Mouse (Mus musculus) mouse trophoblast stem cell (cell line): ENCODE results near the gene Igfbp3.

Experiments
- in situ Hi-C, 2 experiments: fragments of 300-500 bp; cut with MseI, MboI; formaldehyde crosslinking; loops; 2 replicates in 1 of 2; 3 replicates in 1 of 2; pipeline ENCODE4 v1.15.1; 2025

The Igfbp3 gene

DNA sequence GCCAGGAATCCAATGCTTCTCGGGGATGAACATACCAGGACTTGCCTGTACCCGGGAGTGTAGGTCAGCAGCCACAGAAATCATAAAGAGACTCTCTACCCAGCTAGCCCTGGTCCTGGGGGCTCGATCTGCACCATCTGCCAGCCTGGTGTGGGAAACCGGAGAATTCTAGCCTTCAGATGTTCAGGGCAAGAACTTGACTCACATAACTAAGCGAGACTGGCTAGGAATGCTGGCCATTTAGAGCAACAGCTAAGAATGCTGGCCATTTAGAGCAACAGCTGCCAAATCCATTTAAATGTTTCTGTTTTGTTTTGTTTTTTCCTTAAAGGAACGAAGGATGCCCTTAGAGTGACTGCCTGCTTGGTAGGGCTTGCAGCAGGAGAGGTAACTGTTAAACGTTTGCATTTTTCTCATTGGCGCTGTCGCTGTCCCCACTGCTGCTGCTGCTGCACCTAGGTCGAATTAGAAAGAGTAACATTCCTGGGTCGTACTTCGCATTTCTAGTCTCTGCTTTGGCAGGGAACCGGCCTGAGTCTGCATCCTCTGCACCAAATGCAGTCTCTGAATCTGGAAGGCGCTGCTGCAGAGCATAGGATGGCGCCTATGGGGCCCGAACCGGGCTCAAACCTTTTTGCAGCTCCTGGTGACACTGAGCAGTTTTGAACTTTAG lies 1.5 kb downstream of the Igfbp3 start:
- in situ Hi-C loops, result loop anchor here (10.0 to 25.0 kb wide), 4 partner anchors 353 to 1193 kb away; no protein-coding TSS in a partner anchor

GRCm38 (mm10) chr11:7211211-7211610 lies 2.5 kb downstream of the Igfbp3 start:
- in situ Hi-C loops, result loop anchor here (10.0 to 25.0 kb wide), 4 partner anchors 354 to 1194 kb away; no protein-coding TSS in a partner anchor

- in situ Hi-C loops, result loop anchor here (10.0 to 25.0 kb wide), 4 partner anchors 354 to 1194 kb away; no protein-coding TSS in a partner anchor
Observed at GRCm38 (mm10) chr11:7210343-7210742, 3.4 kb downstream of the Igfbp3 start.

GRCm38 (mm10) chr11:7203846-7204245 lies 9.9 kb downstream of the Igfbp3 start:
- in situ Hi-C loops, result loop anchor here (10.0 to 25.0 kb wide), 3 partner anchors 933 to 1201 kb away; no protein-coding TSS in a partner anchor

DNA sequence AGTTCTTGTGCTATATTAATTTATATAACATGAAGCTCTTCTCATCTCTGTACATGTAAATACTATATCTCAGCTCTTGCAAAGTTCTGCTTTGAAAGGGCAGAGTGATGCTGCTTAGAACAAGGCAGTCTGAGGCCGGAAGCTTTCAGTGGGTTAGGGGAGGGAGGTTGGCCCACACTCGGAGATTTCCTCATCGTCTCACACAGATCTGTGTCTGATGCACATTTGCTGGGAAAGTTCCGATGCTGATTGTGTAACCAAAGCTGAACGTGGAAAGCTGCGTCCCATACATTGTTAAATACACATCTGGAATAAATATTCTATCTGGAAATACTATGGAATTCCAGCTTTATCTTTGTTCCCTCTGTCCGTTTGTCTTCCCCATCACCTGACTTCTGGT lies 11.5 kb downstream of the Igfbp3 start:
- in situ Hi-C loops, result loop anchor here (10.0 to 25.0 kb wide), 3 partner anchors 935 to 1203 kb away; no protein-coding TSS in a partner anchor

- in situ Hi-C loops, result loop anchor here (10.0 to 25.0 kb wide), 3 partner anchors 937 to 1204 kb away; no protein-coding TSS in a partner anchor
Observed at GRCm38 (mm10) chr11:7200393-7200783, 13.3 kb downstream of the Igfbp3 start.

DNA sequence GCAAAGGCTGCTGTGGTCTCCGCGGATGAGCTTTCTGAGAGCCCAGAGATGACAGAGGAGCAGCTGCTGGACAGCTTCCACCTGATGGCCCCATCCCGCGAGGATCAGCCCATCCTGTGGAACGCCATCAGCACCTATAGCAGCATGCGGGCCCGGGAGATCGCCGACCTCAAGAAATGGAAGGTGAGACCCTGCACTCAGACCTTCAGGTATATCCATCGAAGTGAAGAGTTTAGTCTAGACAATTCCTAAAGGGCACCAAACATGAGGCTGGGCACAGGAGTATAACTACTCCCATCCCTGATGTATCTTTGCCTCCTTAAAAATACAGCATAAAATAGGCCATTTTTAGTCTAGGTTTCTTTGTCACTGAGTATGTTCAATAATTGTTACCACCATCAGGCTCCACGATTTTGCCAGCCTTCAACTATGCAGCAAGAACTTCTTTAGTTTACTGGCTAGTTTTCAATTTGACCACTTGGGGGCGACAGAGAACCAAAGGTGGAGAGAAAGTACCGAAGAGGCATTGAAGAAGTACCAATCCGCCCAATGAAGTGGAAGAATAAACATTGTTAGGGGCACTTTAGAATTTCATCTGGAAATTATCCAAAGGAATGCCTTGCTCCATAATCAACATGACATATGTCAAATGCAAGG lies 13.9 kb downstream of the Igfbp3 start:
- in situ Hi-C loops, result loop anchor here (10.0 to 25.0 kb wide), 3 partner anchors 937 to 1205 kb away; no protein-coding TSS in a partner anchor

- in situ Hi-C loops, result no loop called here
Observed at GRCm38 (mm10) chr11:7198481-7199256, 15.1 kb downstream of the Igfbp3 start.

DNA sequence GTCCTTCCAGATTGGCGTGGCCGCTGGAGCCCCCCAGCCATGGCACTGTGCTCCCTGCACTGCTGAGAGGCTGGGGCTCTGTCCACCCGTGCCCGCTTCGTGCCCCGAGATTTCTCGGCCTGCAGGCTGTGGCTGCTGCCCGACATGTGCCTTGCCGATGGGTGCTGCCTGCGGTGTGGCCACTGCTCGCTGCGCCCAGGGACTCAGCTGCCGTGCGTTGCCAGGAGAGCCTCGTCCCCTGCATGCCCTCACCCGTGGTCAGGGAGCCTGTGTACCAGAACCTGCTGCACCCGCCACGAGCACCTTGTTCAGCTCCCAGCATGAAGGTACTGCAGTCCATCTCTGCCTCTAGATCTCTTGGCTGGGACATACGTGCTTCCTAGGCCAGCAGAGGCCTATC lies 15.7 kb downstream of the Igfbp3 start:
- in situ Hi-C loops, result no loop called here

GRCm38 (mm10) chr11:7197491-7197941 lies 16.2 kb downstream of the Igfbp3 start, which contains the start of gene Igfbp1:
TSS of gene Igfbp1 (plus strand) at chr11:7197782.
- in situ Hi-C loops, result no loop called here

- in situ Hi-C loops, result no loop called here
Observed at GRCm38 (mm10) chr11:7195312-7195685, 18.4 kb downstream of the Igfbp3 start.

- in situ Hi-C loops, result no loop called here
Observed at GRCm38 (mm10) chr11:7194432-7195311, 19.1 kb downstream of the Igfbp3 start.

- in situ Hi-C loops, result no loop called here
Observed at GRCm38 (mm10) chr11:7193134-7193533, 20.6 kb downstream of the Igfbp3 start.

- in situ Hi-C loops, result no loop called here
Observed at GRCm38 (mm10) chr11:7192710-7193109, 21.0 kb downstream of the Igfbp3 start.

DNA sequence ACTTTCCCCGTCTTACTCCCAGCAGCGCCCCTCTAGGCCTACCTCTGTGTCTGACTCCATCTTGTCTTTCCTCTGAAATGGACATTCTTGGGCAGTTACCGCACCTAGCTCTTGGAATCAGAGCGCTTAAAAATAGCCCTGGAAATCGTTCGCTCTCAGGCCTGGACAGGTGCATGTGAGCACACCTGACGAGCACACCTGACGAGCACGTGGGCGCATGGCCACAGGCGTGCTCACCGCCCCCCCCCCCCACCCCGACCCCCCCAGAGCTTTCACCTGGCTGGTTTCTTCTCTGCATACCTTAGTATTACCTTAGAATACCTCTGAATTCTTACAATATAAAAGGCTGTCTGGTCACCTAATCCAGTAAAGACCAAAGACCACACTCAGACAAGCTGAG lies 25.3 kb downstream of the Igfbp3 start, which contains the start of gene Gm11985:
Gene Gm11985 (minus strand): TSS at position 101 of the 400 bp plus-strand sequence.
- in situ Hi-C loops, result no loop called here

- in situ Hi-C loops, result no loop called here
Observed at GRCm38 (mm10) chr11:7187472-7187871, 26.3 kb downstream of the Igfbp3 start.

- in situ Hi-C loops, result no loop called here
Observed at GRCm38 (mm10) chr11:7184420-7184819, 29.3 kb downstream of the Igfbp3 start.

- in situ Hi-C loops, result no loop called here
Observed at GRCm38 (mm10) chr11:7182409-7183042, 31.2 kb downstream of the Igfbp3 start.

GRCm38 (mm10) chr11:7179276-7179675 lies 34.4 kb downstream of the Igfbp3 start:
- in situ Hi-C loops, result no loop called here

GRCm38 (mm10) chr11:7178724-7179123 lies 35.0 kb downstream of the Igfbp3 start:
- in situ Hi-C loops, result no loop called here
